Mouse (Mus musculus): ENCODE data around the gene Dgkg. TPM values are rescaled to one million over a fixed set of nuclear protein-coding genes. Genes with fewer than 3 reads are reported as not detected.

Gene Dgkg
- polyA plus RNA-seq, 1 experiment from 2014 or later = 1.2 TPM

DNA sequence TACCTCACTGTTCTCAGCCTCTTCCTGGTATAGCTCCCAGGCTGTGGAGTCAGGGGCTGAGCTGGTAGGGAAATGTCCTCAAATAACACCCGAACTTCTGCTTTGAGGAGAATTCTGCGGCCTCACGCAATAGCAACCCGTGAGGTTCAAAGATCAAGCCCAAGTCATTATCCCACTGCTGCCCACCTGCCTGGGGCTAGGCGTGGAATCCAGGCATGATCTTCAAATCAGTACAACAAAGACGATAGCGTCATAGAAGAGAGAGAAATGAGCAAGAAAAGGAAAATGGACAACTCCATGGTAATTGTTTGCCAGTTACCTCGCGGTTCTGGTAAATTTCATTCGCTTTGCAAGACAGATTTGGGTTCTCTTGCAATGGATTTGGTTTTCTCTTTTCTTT is 109.3 kb downstream of the Dgkg start:
- DNase-seq (ENCODE audit: low spot score) = no peak
- no peaks in the 10 kb centered on the region for H3K36me3 ChIP-seq (ENCODE audit: insufficient read depth, low read length)
- no peak for ATAC-seq
- H3K27me3 ChIP-seq (replicated peaks; ENCODE audit: insufficient read depth, low read length) = no peaks in the 10 kb centered on the region
- peaks cover 13% of the 10 kb centered on the region; the same call in 1 of the 2 replicates for H3K4me1 ChIP-seq (ENCODE audit: insufficient read depth, low read depth, low read length)
- WGBS = 43% methylated on average over 10 of the region's 10 CpGs
- H3K4me2 ChIP-seq (replicated peaks; ENCODE audit: low read depth, low read length) = peak overlapping the region; percentile 62
- H3K9me3 ChIP-seq (ENCODE audit: low read length) = no peaks in the 10 kb centered on the region
- peak overlapping the region; percentile 36; the same call in 1 of the 2 replicates for H3K4me3 ChIP-seq (ENCODE audit: low read depth, low read length)
- H3K9ac ChIP-seq (replicated peaks; ENCODE audit: low read depth) = no peak overlapping the region
- no peak overlapping the region for H3K27ac ChIP-seq (ENCODE audit: low read length)
- no peak for TF ChIP-seq EP300 (IDR thresholded peaks at IDR 0.05)
- TF ChIP-seq CTCF (IDR thresholded peaks at IDR 0.05) = no peak

DNA sequence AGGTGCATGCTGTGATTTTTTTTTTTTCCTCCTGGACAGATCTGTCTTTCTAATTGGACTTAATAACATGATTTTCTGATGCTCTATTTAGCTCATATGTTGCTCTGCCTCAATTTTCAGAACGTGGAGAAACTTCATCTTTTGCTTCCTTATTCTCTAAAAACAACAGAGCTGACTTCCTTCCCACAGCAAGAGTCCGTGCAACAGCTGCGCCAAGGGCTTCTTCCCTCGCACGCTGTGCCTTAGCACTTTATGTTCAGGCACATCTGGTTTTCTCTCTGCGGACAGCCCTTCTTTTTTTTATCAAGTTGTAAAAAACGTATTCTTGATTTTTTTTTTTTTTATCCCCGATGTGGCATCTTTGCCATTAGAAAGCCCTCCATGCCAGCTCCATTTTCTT is 111.2 kb downstream of the Dgkg start:
- H3K4me2 ChIP-seq (replicated peaks; ENCODE audit: low read depth, low read length) = no peak overlapping the region
- peaks cover 13% of the 10 kb centered on the region; the same call in 1 of the 2 replicates for H3K4me1 ChIP-seq (ENCODE audit: insufficient read depth, low read depth, low read length)
- H3K36me3 ChIP-seq (ENCODE audit: insufficient read depth, low read length) = no peaks in the 10 kb centered on the region
- peak overlapping the region; percentile 43; the same call in 1 of the 2 replicates for H3K27ac ChIP-seq (ENCODE audit: low read length)
- H3K9me3 ChIP-seq (ENCODE audit: low read length) = no peaks in the 10 kb centered on the region
- ATAC-seq (no peak), DNase-seq (ENCODE audit: low spot score) (no peak)
- no peak overlapping the region for H3K9ac ChIP-seq (replicated peaks; ENCODE audit: low read depth)
- no peaks in the 10 kb centered on the region for H3K27me3 ChIP-seq (replicated peaks; ENCODE audit: insufficient read depth, low read length)
- no peak overlapping the region for H3K4me3 ChIP-seq (ENCODE audit: low read depth, low read length)
- TF ChIP-seq EP300 (IDR thresholded peaks at IDR 0.05) (no peak), CTCF (IDR thresholded peaks at IDR 0.05) (no peak)
- WGBS = 48% methylated on average over 8 of the region's 8 CpGs

DNA sequence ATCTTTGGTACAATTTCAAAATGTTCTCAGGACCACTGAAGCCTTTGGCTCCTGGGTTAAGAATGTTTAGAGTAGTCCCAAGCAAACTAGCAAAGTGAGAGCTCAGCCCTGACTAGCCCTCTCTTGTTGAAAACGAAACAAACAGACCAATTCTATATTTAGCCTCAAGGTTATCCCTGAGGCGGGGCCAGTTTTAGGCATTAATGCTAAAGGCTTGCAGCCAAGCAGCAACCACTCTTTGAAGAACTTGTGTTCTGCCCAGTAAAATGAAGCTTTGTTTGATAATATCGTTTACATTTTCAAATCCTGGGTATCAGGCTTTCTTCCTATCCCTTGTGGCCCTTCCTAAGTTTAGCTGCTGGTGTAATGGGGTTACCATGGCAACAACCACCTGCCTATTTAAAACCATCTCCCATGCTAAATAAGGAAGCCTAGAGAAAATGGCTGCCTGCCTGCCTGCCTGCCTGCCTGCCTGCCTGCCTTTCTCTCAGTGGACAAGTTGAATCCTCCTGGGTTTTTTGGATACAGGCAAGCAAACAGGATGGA is 111.9 kb downstream of the Dgkg start:
- H3K27ac ChIP-seq (ENCODE audit: low read length) = peak overlapping the region; percentile 58
- peak; percentile 90 for DNase-seq (ENCODE audit: low spot score)

DNA sequence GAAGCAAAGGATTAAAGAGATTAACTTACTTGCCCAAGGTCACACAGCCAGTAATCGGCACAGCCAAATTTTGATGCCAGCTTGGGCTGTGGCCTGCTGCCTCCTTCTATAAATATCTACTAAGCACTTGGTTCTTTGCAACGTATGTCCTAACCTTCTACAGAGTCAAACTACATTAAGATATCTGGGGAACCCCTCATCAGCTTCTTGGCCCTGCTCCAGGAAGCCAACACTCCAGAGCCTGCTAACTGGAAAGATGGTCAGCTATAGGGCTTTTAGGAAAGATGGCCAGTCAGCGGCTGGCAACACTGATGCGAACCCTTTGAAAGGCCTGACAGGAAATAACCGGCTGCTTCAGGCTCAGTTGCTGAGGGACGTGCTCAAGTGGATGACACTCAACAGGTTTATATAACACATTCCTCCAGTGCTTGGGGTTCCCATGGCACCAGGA is 114.3 kb downstream of the Dgkg start:
- ATAC-seq (peak; percentile 85), DNase-seq (ENCODE audit: low spot score) (peak; percentile 92)
- no peak for TF ChIP-seq CTCF (IDR thresholded peaks at IDR 0.05)
- peak; percentile 89 for TF ChIP-seq EP300 (IDR thresholded peaks at IDR 0.05)
- 27% methylated on average over 6 of the region's 6 CpGs for WGBS
- H3K27ac ChIP-seq (ENCODE audit: low read length) = 0 out of 2 replicates have a peak overlapping the region, but pooled peaks have one; percentile 6
- no peaks in the 10 kb centered on the region for H3K9me3 ChIP-seq (ENCODE audit: low read length)
- H3K36me3 ChIP-seq (ENCODE audit: insufficient read depth, low read length) = no peaks in the 10 kb centered on the region
- no peaks in the 10 kb centered on the region for H3K27me3 ChIP-seq (replicated peaks; ENCODE audit: insufficient read depth, low read length)
- no peak overlapping the region for H3K4me3 ChIP-seq (ENCODE audit: low read depth, low read length)
- H3K9ac ChIP-seq (replicated peaks; ENCODE audit: low read depth) = no peak overlapping the region
- H3K4me1 ChIP-seq (ENCODE audit: insufficient read depth, low read depth, low read length) = peaks cover 13% of the 10 kb centered on the region; the same call in 1 of the 2 replicates
- H3K4me2 ChIP-seq (replicated peaks; ENCODE audit: low read depth, low read length) = no peak overlapping the region

More for the DNA sequence above, 111.9 kb downstream of the Dgkg start:
- Histone ChIP-seq H3K4me2 (replicated peaks; ENCODE audit: low read depth, low read length) (no peak overlapping the region), H3K36me3 (ENCODE audit: insufficient read depth, low read length) (no peaks in the 10 kb centered on the region), H3K4me1 (ENCODE audit: insufficient read depth, low read depth, low read length) (peaks cover 13% of the 10 kb centered on the region; the same call in 1 of the 2 replicates), H3K4me3 (ENCODE audit: low read depth, low read length) (no peak overlapping the region), H3K27me3 (replicated peaks; ENCODE audit: insufficient read depth, low read length) (no peaks in the 10 kb centered on the region), H3K9ac (replicated peaks; ENCODE audit: low read depth) (no peak overlapping the region), H3K9me3 (ENCODE audit: low read length) (no peaks in the 10 kb centered on the region)
- WGBS = 2% methylated on average over 3 of the region's 3 CpGs
- TF ChIP-seq EP300 (IDR thresholded peaks at IDR 0.05) = 0 out of 2 replicates have a peak, but pooled peaks have one; percentile 42
- no peak for TF ChIP-seq CTCF (IDR thresholded peaks at IDR 0.05)
- peak; percentile 57 for ATAC-seq

DNA sequence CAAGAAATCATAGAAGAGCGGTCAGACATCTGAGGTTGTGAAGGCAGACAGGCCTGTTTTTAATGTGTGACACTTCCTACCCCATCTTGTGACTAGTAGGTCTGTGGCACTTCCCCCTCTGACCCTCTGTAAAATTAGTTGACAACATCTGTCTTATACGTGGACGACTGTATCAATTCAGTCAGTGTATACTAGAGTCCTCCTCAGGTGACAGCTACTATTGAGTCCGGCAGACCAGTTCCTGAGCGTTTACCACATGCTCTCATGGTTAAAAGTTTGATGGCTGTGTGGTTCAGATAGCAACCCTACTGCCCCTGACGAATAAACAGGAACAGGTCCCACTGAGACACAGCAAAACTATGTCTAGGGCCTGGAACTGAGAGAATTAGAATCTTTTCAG is 117.7 kb downstream of the Dgkg start:
- H3K9ac ChIP-seq (replicated peaks; ENCODE audit: low read depth) = no peak overlapping the region
- H3K27ac ChIP-seq (ENCODE audit: low read length) = no peak overlapping the region
- H3K9me3 ChIP-seq (ENCODE audit: low read length) = no peaks in the 10 kb centered on the region
- no peak overlapping the region for H3K4me3 ChIP-seq (ENCODE audit: low read depth, low read length)
- no peak for DNase-seq (ENCODE audit: low spot score)
- no peak for ATAC-seq
- H3K4me1 ChIP-seq (ENCODE audit: insufficient read depth, low read depth, low read length) = peaks cover under 1% of the 10 kb centered on the region; the same call in 1 of the 2 replicates
- 65% methylated on average over 6 of the region's 6 CpGs for WGBS
- H3K36me3 ChIP-seq (ENCODE audit: insufficient read depth, low read length) = no peaks in the 10 kb centered on the region
- no peaks in the 10 kb centered on the region for H3K27me3 ChIP-seq (replicated peaks; ENCODE audit: insufficient read depth, low read length)
- H3K4me2 ChIP-seq (replicated peaks; ENCODE audit: low read depth, low read length) = no peak overlapping the region
- TF ChIP-seq EP300 (IDR thresholded peaks at IDR 0.05) (no peak), CTCF (IDR thresholded peaks at IDR 0.05) (no peak)

DNA sequence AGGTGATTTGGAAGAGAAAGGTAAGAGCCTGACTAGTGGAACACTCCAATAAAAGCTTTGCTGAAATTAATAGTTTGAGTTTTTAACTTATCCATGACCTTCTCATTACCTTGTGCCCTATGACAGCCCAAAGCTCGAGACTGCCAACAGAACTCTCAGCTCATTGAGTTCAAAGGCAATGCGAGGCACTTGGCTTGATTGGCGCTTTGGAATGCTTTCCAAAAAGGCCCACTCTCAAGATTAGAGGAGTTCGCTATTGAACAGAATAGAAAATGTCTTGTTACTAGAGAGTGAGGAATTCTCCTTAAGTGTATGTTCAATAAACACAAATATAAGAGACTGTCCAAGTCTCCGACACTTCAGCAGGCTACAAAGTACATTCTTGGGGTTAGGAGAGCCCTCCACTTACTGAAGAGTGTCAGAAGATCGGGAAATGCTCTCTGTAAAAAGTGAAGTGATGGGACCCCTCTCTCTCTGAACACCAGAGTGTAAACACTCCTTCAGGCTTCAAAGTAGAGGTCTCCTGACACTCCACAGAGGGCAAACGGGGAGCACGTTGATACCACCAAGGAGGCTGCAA is 120.3 kb downstream of the Dgkg start:
- Histone ChIP-seq H3K36me3 (ENCODE audit: insufficient read depth, low read length) (no peaks in the 10 kb centered on the region), H3K4me1 (ENCODE audit: insufficient read depth, low read depth, low read length) (no peaks in the 10 kb centered on the region; the same call in 1 of the 2 replicates), H3K9ac (replicated peaks; ENCODE audit: low read depth) (no peak overlapping the region), H3K27me3 (replicated peaks; ENCODE audit: insufficient read depth, low read length) (no peaks in the 10 kb centered on the region), H3K27ac (ENCODE audit: low read length) (peak overlapping the region; percentile 32; the same call in 1 of the 2 replicates), H3K4me2 (replicated peaks; ENCODE audit: low read depth, low read length) (no peak overlapping the region), H3K4me3 (ENCODE audit: low read depth, low read length) (no peak overlapping the region), H3K9me3 (ENCODE audit: low read length) (no peaks in the 10 kb centered on the region)
- WGBS = 34% methylated on average over 8 of the region's 8 CpGs
- ATAC-seq (peak; percentile 91), DNase-seq (ENCODE audit: low spot score) (peak; percentile 80)
- TF ChIP-seq CTCF (IDR thresholded peaks at IDR 0.05) (no peak), EP300 (IDR thresholded peaks at IDR 0.05) (peak; percentile 98)
